Mouse (Mus musculus): ENCODE measurements around the gene Clstn1.

The Clstn1 gene

DNA sequence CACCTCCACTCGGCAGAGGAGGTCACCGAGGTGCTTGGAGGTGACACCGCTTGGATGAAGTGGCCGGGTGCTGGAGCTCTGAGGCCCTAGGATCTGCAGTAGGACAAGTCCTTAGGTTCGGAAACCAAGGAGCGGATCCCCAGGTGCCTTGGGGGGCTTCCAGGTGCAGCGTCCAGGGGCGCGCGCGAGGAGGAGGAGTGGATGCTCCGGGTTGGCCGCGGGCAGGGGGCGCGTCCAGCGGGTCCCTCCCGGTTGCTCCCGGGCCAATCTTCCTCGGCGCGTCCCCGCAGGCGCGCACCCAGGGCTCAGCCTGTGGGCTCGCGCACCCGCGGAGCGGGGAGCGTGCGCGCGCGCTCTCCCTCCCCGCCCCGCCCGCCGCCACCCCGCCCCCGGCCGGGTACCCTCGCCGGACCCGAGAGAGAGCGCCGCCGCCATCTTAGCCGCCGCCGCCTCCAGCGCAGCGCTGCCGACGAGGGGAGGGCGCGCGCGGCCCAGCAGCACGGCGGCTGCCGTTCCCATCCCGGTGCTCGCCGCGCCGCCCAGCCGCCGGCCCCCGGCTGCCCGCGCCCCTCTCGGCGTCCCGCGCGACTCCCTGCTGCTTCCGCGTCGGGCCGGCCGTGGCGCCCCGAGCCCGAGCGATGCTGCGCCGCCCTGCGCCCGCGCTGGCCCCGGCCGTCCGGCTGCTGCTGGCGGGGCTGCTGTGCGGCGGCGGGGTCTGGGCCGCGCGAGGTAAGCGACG lies at the start of gene Clstn1:
TSS of gene Clstn1 (plus strand) at position 425 of the 739 bp plus-strand sequence.
- peak; percentile 57 to 73 for DNase-seq (ENCODE audit: low spot score in 2 of 2)

DNA sequence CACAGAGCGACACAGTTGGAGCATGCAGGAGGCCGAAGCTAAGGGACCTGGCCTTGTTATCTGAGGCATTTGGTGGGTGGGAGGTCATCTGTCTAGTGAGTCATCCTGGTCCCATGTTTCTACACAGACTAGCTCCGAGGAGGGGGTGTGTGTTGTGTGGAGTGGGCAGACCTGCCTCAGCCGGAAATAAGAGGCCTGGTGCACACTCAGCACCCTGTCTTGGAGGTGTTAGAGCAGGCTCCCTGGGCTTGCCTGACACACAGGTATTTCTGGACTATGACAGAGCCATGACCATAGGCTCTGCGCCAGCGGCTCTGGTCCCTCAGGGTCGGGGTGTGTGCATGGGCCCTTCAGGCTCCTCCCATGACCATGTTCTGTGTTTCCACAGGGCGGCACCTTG lies 46.8 kb upstream of the Clstn1 start:
- DNase-seq (ENCODE audit: low spot score in 2 of 2), result no peak

DNA sequence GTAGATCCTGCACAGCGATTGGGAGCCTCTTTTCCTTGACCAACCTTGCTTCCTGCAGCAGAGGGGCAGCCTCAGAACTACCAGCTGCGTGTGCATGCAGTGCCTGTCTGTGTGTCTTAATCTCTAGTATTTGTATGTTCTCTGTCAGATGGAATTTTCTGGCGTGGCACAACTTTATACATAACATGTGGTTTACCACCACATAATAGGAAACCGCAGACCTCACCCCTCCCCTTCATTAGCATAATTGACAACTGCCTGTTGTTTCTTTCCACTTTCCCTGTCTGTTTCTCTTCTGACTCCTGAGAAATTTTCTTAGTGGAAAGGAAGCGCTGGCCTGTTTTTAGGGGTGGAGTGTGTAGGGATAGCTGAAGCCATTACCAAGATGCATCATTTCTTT lies 44.3 kb upstream of the Clstn1 start:
- no peak for DNase-seq (ENCODE audit: low spot score in 2 of 2)

DNA sequence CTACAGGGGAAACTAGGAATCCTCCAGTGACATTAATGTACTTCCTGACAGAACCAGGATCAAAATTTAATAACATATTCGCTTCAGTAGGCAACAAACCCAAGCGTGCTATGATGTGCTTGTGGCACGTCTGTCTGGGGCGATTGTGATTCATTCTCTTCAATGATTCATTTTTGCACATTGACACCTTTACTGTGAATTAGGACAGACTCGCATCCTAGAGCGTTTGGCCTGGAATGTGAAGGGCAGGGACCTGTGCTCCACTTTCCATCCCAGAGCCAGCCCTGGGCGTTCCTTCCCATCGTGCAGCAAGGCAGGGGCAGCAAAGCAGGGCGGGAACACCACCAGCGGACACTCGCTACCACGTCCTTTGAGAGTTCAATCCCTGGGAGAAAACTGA lies 43.8 kb upstream of the Clstn1 start:
- no peak for DNase-seq (ENCODE audit: low spot score in 2 of 2)

DNA sequence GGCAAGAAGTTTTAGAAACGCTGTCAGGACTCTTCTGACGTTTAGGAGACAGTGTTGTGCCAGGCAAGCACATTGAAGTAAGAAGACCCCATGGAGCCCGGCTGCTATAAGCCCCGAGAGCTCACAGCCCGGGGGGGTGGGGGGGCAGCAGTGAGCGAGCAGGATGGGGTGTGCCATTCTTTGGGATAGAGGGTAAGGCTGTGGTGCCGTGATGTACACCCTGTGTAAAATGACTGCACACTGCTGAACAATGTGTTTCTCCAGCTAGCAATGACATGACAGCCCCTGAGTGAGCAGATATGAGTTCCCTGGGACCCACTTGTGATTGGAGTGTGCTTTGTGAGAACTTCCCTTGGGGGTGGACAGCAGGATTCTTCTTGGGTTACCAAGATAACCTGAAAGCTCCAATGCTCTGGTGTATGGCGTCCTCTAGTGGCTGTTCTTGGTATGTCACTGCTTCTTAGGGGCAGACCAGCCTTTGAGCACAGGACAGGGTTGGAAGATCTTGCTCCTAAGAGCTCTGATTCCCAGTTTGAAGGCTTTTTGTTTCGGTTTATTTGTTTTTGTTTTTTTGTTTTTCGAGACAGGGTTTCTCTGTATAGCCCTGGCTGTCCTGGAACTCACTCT lies 43.2 kb upstream of the Clstn1 start:
- peak; percentile 91 to 92 for DNase-seq (ENCODE audit: low spot score in 2 of 2)

DNA sequence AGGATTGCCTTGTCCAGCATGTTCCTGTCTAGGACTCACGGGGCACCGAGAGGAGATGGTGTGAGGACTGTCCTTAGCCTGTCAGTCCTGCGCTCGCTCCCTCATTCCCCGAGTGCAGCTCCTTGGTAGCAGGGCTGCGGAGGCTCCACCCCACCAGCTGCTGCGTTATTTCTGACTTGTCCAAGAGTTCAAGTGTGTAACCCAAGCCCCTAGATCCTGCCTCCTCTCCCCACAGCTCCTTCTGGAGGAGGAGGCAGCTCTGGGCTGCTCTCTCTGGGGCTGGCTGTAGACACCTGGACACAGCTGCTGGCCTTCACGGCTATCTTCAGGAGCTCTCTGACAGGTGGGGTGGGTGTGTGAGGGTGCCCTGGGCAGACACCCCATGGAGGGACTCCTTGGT lies 41.4 kb upstream of the Clstn1 start:
- DNase-seq (ENCODE audit: low spot score in 2 of 2), result no peak

DNA sequence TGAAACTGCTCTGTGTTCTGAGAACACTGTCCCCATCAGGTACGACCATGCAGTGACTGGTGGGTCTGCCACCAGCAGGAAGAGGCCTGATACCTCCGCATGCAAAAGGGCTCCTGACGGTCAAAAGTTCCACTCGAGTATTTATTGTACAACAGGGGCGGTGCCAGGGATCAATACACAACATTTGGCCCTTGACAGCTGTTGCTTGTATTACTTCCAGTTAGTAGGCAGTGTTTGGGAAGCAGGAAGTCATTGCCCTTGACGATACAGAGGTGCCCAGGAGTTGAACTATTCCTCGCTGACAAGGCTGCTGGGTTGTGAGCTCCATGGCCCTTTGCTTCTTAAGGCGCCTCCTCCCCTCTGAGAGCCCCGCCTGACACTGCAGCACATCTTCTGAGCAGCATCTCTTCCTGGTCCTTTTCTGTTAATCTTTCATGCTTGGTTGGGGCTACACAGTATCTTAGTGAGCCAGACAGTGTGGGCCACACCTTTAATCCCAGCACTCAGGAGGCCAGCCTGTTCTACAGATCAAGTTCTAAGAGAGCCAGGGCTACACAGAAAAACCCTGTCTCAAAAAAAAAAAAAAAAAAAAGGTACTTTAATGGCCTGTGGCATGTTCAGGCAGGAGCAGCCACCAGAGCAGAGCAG lies 39.3 kb upstream of the Clstn1 start:
- no peak for DNase-seq (ENCODE audit: low spot score in 2 of 2)

DNA sequence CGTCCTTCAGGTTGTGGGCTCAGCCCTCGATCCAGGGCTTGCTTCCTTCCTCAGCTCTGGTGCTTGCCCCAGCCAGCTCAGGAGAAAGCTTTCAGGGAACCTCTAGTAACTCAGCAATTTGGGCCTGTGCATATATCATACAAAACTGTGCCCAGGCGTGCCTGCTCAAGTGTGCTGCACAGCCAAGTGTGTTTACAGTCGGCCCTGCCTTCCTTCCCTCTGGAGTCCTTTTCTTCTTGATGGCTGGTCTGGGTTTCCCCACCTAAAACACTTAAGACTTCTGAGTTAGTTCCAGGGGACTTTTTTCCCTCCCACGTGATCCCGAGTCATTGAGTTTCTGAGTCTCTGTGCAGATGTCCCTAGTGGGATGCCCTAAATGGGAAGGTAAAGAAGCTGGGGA lies 38.7 kb upstream of the Clstn1 start:
- no peak for DNase-seq (ENCODE audit: low spot score in 2 of 2)

DNA sequence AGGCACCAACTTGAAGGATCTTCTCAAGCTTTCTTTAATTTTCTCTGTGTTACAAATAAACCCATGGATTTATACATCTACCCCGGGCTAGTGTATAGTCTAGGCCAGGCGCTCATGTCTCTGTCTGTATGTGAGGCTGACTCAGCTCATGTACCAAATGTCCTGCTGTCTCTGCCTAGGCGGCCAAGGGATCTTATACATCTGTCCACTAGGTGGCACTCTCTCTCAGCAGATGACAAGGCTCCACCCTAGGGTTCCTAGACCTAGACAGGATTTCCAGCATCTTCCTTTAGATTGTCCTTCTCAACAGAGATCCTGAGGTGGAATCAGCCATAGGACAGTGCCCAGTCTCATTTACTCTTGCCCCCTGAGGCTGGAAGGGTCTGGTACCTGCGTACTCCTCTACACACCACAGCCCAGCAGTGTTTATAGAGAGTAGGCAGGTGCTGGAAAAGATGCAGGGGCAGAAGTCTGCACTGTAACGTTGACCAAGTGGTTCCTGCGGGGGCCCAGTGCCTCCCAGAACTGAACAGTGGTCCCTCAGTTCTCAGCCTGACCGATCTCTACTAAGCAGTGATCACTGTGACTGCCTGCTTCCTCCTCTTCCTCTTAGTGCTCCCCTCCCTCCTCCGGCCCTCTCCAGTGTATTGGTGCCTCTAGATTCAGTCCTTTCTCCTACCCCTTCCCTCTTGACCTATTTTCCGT lies 36.9 kb upstream of the Clstn1 start:
- DNase-seq (ENCODE audit: low spot score in 2 of 2), result peak; percentile 94

DNA sequence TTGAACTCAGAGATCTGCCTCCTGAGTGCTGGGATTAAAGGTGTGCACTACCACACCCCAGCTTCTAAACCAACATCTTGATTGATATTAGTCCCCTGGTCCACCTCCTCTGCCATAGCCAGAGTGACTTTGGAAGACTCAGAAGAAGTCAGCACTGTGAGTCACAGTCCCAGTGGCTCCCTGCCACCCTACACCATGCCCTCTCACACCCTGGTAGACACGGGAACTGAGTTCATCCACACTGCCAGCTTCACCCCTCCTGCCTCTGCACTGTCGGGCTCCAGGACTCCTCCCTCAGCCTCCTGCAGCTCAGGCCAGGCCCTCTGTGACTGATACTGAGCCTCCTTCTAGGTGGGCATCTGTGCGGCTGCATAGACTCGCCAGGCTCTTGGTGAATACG lies 35.4 kb upstream of the Clstn1 start:
- DNase-seq (ENCODE audit: low spot score in 2 of 2), result no peak

DNA sequence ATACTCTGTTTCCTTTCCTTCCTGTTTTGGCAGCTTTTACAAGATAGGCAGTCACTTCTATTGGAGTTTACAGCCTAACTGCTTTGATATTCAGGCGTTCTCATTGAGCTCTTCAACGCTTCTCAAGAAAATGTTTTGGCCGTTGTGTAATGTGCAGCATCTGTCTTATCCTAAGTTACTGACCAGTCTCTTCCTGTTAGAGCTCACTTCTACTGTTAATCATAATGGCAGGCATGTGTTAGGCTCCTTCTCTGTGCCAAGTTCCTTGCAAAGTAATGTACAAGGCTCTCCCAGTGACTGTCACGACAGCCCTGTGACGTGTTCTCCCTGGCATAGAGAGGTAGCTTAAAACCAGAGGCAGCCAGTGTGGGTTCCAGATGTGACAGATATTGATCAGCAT lies 34.6 kb upstream of the Clstn1 start:
- no peak for DNase-seq (ENCODE audit: low spot score in 2 of 2)

DNA sequence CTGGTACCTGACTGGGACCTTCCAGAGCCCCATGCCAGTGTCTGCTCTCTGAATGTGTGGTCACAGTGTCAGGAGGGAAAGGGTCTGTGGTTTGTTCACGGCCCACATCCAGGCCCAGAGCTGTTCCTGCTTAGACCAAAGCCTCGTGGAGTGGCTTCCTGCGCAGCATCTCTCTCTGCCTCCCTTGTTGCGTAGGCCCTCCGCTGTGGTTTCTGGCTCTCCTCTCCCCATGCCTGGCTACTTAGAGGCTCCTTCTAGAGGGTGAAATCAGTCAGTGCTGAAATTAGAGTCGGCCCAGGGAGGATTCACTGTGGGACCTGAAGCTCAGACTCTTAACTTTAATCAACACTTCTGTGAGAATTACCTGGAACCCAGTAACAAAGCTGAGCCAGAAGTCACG lies 32.4 kb upstream of the Clstn1 start:
- no peak for DNase-seq (ENCODE audit: low spot score in 2 of 2)

DNA sequence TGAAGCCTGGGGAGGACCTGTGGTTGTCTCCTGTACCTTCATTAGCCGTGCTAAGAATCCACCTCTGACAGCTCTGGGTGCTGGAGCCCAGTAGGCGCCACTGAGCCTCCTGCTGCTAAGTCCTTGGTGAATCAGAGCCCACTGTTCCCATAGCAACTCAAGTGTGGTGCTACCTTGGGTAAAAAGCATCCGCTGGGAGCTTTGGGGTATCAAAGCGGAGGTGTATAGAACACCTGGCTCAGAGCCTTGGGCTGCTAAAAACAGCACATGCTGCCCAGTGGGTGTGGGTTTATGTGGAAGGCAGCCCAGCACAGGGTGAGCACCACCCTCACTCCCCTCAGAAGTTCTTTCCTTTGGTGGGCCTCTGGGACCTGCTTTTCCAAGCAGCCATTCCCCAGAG lies 30.2 kb upstream of the Clstn1 start:
- DNase-seq (ENCODE audit: low spot score in 2 of 2), result peak; percentile 86

DNA sequence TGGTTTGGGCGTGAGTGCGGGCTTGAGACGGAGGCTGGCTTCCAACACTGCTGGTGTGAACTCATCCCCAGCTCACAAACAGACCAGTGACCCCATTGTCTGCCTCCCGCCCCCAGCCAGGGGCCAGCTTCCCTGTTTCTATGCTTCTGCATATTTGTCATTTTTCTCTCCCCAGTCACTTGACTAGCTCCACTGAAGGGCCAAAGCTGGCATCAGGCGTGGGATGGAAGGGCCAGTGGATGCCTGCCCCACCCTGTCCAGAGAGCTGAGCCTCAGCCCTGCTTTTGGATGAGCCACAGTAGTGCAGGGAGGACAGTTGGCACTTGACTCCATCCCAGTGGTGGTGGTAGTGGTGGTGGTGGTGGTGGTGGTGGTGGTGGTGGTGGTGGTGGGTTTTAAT lies 28.4 kb upstream of the Clstn1 start:
- DNase-seq (ENCODE audit: low spot score in 2 of 2), result no peak

DNA sequence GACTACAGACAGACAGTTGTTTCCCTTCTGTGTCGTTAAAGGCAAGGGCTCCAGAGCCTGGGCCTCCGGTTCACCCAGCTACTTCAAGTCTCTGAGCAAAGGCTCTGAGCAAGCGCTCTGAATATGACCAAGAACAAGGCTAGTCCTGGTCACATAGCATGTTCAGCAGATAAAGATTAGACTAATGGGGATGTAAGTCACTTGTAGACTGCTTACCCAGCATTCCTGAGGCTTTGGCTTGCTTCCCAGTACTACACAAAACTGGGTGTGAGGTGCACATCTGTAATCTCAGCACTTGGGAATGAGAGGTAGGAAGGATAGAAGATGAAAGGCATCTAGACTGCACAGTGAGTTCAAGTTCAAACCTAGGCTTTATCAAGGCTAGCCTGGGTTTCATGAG lies 27.9 kb upstream of the Clstn1 start:
- DNase-seq (ENCODE audit: low spot score in 2 of 2), result no peak

DNA sequence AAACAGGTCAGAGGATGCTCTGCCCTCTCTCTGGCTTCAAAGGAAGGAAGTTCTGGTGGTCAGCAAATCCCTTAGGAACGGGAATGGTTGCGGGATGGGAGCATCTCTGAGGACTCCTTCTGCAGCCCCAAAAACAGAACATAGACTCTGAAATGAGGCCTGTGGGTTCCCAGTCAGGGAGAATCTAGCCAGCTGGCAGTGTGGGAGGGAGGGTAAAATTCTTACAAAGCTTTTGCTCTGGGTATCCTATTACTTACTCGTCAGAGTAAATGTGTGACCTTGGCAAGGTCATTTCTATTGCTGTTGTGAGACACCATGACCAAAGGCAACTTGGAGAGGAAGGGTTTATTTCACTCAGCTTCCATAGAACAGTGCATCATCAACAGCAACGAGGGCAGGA lies 24.9 kb upstream of the Clstn1 start:
- peak; percentile 68 to 77 for DNase-seq (ENCODE audit: low spot score in 2 of 2)

DNA sequence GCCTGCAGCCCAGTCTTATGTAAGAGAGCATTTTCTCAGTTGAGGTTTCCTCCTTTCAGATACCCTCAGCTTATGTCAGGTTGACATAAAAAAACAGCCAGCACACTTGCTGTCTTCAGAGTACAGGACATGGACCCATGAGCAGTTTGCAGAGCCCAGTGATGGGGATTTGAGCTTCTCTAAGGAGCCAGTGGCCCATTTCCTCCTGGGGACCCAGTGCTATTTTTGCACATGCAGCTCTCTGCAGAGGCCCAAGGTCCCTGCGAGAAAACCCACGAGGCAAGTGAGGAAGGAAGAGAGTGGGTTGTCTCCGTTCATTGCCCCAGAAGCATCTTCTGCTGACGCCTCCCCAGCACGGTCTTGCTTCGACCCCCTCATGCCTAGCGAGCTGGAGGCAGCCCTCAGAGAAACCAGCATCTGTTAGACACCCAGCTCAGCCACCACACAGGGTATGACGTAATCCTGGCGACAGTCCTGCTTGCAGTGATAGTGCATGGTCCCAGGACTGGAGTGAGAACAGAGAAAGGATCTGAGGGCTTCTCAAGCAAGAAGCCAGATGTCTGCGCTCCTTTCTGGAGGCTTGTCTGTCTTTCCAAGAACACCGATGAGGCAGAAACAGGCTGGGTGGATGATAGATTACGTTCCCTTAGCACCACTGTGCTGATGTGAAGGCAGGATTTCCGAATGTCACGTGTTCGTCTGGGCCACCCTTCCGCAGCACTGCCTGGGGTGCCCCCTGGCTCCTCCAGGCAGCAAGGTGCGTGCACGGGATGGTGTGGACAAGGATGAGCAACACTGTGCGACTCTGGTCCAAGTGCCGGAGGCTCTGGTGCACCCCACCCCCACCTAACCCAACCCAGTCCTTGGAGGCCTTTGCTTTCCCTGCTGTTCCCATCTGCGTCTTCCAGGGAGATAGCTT lies 24.0 kb upstream of the Clstn1 start:
- peak; percentile 85 to 88 for DNase-seq (ENCODE audit: low spot score in 2 of 2)

DNA sequence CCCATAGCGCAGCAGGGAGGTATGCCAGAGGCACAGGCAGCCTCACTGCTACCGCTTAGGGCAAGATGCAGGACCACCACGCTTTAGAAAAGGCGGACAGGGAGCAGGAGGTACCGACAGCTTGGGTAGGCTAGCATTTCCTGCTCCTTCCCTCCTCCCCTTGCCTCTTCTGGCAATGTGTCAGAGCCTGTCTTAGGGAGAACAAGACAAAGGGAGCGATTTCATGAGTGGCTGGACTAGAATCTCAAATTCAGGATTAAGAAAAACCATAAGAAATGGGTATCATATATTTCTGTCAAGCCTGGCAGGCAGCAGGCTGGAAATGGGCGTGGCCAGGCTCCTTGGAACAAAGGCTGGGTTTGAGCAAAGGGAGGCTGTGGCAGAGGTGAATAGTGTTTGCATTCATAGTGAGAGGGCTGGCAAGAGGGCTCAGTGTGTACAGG lies 23.3 kb upstream of the Clstn1 start:
- peak; percentile 34 to 54 for DNase-seq (ENCODE audit: low spot score in 2 of 2)

DNA sequence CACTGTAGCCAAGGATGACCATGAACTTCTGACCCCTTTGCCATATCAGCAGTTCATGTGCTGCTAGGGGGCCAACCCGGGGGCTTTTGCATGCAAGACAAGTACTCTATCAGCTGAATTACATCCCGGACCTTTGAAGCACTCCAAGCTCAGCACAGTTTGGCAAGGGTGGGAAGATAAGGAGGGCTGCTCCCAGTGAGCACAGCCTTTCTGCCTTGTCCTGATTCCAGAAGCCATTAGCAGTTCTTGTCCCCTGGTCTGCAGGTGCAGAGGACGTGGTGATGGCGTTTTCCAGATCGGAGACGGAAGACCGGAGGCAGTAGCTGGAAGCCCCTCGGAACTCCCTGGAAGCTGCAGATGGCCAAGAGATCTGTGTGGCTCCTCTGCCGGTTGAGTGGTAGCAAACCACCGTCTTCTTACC lies 22.3 kb upstream of the Clstn1 start:
- DNase-seq (ENCODE audit: low spot score in 2 of 2), result no peak

DNA sequence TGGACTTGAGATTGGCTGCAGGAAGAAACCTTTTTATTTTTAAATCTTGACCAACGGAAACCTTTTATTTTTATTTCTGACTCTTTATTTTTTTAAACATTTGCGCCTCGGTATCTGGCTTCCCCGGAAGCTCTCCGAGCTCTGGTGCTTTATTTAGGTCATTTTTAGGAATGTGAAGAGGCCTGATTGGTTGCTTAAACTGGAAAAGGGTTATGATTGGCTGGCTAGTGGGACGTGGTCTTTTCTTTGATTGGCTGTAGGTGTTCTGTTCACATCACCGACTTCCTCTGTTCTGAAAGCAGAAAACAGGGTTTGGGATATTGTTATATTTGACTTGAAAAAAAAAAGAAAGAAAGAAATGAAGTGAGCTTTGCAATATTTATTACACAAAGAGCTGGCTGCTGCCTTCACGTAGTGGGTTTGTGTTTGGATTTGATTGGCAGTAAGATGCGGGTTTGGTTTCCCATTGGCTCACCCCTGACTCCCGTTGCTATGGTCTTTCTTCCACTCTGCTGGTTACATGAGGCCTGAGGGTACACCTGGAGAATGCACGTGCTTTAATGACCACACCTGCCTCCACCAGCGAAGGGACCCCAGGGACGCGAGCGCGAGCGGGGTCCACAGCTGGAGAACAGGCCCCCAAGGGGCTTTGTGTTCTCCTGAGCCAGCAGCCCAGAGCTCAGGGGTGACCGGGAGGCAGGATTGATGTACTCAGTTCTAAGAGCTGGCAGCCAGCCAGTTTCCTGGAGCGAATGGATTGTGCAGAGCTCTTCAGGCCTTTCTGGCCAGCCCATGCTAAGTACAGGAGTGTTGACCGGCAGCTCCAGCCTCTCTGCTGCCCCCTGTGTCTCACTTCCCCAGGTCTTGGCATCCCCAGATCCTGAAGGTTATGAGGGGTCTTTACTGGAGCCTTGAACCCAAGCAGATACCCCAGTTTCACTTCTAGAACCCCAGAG lies 21.5 kb upstream of the Clstn1 start:
- DNase-seq (ENCODE audit: low spot score in 2 of 2), result peak; percentile 62 to 67

Data from right cerebral cortex, adult 2 months (tissue).